Mouse (Mus musculus): ENCODE results near the gene Abtb1. TPM values are rescaled to one million over a fixed set of nuclear protein-coding genes. Genes with fewer than 3 reads are reported as not detected.

Gene Abtb1
- total RNA-seq, 2 experiments from 2014 or later = 34.8 to 35.3 TPM

DNA sequence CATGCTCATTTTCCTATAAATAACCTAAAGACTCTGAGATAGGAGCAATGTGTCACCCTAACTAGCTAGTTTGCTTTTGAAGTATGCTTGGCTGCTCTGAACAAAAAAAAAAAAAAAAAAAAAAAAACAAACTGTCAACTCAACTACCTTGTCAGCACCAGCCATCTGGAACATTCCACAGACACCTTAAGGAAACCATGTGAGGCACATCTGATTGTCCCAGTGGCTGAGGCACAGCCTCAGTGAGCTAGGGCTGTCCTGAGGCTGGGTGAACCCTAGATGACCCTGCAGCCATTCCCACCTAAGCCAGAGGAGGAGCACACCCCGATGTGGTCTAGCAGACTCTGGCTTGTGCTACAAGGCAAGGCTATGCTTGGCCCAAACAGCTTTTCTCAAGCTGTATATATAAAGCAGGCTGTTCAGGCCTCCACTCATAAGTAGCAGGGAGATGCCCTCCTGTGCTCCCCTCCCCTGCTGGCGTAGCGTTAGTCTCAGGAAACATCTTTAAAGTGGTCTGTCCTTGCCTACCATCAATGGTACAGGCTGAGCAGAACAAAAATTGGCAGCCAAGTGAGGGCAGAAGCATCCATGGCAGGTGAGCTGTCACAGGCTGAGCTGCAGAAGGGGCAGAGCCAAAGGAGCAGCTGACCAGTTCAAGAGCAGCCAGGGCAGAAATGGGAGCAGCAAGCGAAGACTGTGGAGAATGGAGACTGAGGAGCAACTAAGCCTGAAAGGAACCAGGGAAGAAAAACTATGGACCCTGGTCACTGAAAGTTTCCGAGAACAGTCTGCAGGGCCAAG is 8.2 kb downstream of the Abtb1 start:
- intact Hi-C loops (cut with DNase I) = loop anchor here (5.0 kb wide), 1 partner anchor 276 kb away; no protein-coding TSS in a partner anchor
- DNase-seq (ENCODE audit: low spot score in 2 of 2) = no peak

DNA sequence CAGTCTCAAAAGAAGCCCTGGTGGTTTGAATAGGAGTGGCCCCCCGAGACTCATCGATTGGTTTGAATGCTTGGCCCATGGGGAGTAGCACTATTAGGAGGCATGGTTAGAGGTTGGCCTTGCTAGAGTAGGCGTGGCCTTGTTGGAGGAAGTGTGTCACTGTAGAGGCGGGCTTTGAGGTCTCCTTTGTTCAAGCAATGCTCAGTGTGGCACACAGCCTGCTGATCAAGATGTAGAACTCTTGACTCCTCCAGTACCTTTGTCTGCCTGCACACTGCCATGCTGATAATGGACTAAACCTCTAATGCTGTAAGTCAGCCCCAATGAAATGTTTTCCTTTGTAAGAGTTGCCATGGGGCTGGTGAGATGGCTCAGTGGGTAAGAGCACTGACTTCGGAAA is 9.1 kb downstream of the Abtb1 start:
- DNase-seq (ENCODE audit: low spot score in 2 of 2) = no peak
- intact Hi-C loops (cut with DNase I) = loop anchor here (5.0 kb wide), 1 partner anchor 275 kb away; no protein-coding TSS in a partner anchor

GRCm38 (mm10) chr6:88831456-88831855 is 10.3 kb downstream of the Abtb1 start:
- DNase-seq (ENCODE audit: low spot score in 2 of 2) = peak; percentile 54 to 73
- intact Hi-C loops (cut with DNase I) = loop anchor here (5.0 kb wide), 1 partner anchor 274 kb away; no protein-coding TSS in a partner anchor

- no peak for DNase-seq (ENCODE audit: low spot score in 2 of 2)
- intact Hi-C loops (cut with DNase I) = loop anchor here (5.0 kb wide), 1 partner anchor 273 kb away; no protein-coding TSS in a partner anchor
Observed at GRCm38 (mm10) chr6:88830112-88830702, 11.6 kb downstream of the Abtb1 start.

DNA sequence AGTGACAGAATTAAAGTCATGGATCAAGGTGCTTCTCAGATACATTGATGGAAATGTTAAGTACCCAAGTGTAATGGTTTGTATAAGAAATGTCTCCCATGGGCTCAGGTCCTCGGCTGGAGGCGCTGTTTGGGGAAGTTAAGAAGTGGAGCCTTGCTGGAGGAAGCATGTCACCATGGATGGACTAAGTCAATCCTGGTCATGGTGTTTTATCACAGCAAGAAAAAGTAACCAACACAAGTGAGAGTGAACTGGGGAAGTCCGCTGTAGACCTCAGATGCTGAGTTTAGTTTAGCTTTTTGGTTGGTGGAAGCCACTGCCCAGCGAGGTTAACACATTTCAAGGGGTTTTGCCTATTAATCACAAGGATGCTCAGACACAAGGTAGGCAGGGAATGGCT is 12.2 kb downstream of the Abtb1 start:
- intact Hi-C loops (cut with DNase I) = loop anchor here (5.0 kb wide), 3 partner anchors 102 to 242 kb away; no protein-coding TSS in a partner anchor
- DNase-seq (ENCODE audit: low spot score in 2 of 2) = no peak

GRCm38 (mm10) chr6:88828206-88829009 is 13.4 kb downstream of the Abtb1 start:
- intact Hi-C loops (cut with DNase I) = loop anchor here (5.0 kb wide), 3 partner anchors 101 to 241 kb away; no protein-coding TSS in a partner anchor
- no peak for DNase-seq (ENCODE audit: low spot score in 2 of 2)

- intact Hi-C loops (cut with DNase I) = loop anchor here (5.0 kb wide), 3 partner anchors 100 to 240 kb away; no protein-coding TSS in a partner anchor
- peak in 1 of 2 experiments; percentile 76 for DNase-seq (ENCODE audit: low spot score in 2 of 2)
Observed at GRCm38 (mm10) chr6:88827395-88828205, 14.2 kb downstream of the Abtb1 start.

DNA sequence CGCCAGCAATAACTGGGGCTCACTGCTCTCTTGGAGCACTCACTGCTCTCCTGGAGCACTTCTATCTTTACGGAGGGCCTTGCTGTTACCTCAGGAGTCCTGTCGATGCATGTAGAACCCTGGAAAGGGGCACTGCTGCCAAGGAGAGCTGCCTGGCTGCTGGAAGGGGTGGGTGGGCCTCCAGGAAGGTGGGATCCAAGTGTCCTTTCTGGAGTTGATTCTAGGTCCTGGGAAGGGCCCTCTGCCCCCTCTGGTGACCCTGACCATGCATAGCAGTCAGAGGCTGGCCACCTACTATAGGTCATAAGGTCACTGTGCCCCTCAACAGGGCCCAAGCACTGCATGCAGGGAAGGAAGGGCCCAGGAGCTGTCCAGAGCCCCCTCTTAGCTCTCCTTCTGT is 14.8 kb downstream of the Abtb1 start:
- intact Hi-C loops (cut with DNase I) = loop anchor here (5.0 kb wide), 3 partner anchors 100 to 240 kb away; no protein-coding TSS in a partner anchor

DNA sequence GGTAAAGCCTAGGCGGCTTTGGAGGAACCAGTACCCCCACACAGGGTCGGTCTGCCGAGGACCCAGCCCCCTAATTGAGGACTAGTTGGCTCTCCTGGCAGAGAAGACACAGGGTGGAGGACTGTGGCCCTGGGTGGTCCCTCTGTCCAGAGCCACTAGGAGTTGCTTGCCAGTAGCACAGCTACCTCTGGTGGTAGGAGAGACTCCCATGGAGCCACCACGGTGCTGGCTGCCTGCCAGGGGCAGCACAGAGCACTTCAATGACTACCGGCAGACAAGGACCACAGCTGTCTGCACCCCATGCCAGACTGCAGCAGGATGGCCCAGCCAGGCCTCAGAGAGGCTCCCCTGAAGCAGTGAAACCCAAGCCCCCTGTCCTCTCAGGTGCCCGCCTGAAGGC is 15.2 kb downstream of the Abtb1 start:
- intact Hi-C loops (cut with DNase I) = loop anchor here (5.0 kb wide), 3 partner anchors 99 to 239 kb away; no protein-coding TSS in a partner anchor
- peak; percentile 57 to 59 for DNase-seq (ENCODE audit: low spot score in 2 of 2)

More for the DNA sequence above, 14.8 kb downstream of the Abtb1 start:
- no peak for DNase-seq (ENCODE audit: low spot score in 2 of 2)

GRCm38 (mm10) chr6:88826088-88826487 is 15.7 kb downstream of the Abtb1 start:
- intact Hi-C loops (cut with DNase I) = loop anchor here (5.0 kb wide), 3 partner anchors 99 to 239 kb away; no protein-coding TSS in a partner anchor
- DNase-seq (ENCODE audit: low spot score in 2 of 2) = no peak

GRCm38 (mm10) chr6:88824183-88824582 is 17.6 kb downstream of the Abtb1 start:
- DNase-seq (ENCODE audit: low spot score in 2 of 2) = no peak
- intact Hi-C loops (cut with DNase I) = no loop called here

DNA sequence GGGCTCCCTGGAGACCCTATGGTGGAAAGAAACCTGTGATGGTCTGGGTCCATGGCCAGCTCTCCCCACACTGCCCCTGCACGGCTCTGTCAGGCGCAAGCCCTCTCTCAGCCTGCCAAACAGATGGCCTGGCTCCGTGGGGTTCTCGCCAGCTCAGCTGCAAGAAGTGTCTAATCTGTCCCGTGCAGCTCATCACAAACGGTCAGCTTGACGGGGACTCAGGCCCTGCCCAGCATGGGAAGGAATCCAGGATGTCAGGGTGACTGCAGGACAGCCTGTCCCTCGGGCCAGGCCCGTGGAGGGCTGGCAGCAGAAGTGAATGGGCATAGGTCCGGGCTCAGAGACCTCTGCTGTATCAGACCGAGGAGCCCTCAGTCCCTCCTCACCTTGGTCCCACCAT is 19.9 kb downstream of the Abtb1 start:
- intact Hi-C loops (cut with DNase I) = no loop called here
- peak in 1 of 2 experiments; percentile 51 for DNase-seq (ENCODE audit: low spot score in 2 of 2)

DNA sequence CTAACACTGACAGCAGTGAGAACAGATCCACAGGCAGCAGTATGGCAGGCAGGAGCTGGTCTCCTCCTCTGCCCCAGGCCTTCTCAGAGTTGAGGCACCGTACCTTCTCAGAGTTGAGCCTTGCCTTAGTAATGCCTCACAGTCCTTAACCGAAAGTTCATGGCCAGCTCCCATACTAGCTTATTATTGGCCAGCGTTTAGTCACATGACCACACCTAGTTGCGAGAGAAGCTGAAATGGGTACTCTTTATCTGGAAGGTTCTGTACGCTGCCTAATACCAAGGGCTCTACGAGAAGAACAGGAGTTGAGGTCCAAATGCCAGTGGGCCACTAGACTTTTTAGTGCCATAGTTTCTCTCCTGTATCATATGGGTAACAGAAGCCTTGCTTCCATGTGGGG is 20.5 kb downstream of the Abtb1 start:
- no peak for DNase-seq (ENCODE audit: low spot score in 2 of 2)
- intact Hi-C loops (cut with DNase I) = no loop called here

- no peak for DNase-seq (ENCODE audit: low spot score in 2 of 2)
- intact Hi-C loops (cut with DNase I) = no loop called here
Observed at GRCm38 (mm10) chr6:88820853-88821252, 20.9 kb downstream of the Abtb1 start.

- intact Hi-C loops (cut with DNase I) = no loop called here
- no peak for DNase-seq (ENCODE audit: low spot score in 2 of 2)
Observed at GRCm38 (mm10) chr6:88816913-88817312, 24.9 kb downstream of the Abtb1 start.

- no peak for DNase-seq (ENCODE audit: low spot score in 2 of 2)
Observed at GRCm38 (mm10) chr6:88815489-88815888, 26.3 kb downstream of the Abtb1 start.

DNA sequence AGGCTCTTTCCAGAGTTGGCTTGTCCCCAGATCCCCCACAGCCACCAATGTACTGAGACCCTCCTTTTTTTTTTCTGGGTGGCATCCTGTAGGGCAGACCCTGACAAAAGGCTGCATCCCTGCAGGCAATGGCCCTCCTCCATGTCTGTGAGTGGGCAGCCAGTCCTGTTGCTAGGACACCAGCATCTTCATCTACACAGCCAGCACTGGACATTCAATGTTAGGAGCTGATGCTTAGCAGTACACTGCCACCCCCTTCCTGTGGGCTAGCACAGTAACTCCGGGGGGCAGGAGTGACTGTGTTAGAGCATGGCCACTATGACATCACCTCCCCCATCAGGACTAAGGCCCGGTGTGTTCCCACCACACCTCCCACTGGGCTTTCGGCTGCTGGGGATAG is 26.7 kb downstream of the Abtb1 start:
- intact Hi-C loops (cut with DNase I) = no loop called here
- DNase-seq (ENCODE audit: low spot score in 2 of 2) = peak in 1 of 2 experiments; percentile 61

More at GRCm38 (mm10) chr6:88815489-88815888, 26.3 kb downstream of the Abtb1 start:
- intact Hi-C loops (cut with DNase I) = no loop called here

GRCm38 (mm10) chr6:88813832-88814231 is 28.0 kb downstream of the Abtb1 start:
- DNase-seq (ENCODE audit: low spot score in 2 of 2) = no peak
- intact Hi-C loops (cut with DNase I) = loop anchor here (5.0 kb wide), 1 partner anchor 82 kb away; no protein-coding TSS in a partner anchor

DNA sequence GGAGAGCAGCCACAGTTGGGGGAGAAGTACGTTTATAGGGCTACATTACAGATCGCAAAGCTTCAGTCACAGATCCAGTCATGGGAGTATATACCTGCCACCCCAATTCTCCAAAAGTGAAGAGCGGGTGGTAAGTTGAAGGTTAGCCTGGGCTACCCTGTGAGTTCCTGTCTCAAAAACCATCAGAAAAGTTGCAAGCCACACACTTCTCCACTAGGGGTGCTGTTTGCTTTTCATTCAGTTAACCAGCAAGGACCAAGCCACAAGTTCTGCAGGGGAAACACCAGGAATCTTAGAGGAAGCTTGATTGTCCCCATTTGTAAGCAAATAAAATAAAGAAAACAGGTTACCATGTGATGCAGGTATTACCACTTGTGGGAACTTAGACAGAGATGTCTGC is 28.9 kb downstream of the Abtb1 start:
- peak in 1 of 2 experiments; percentile 69 for DNase-seq (ENCODE audit: low spot score in 2 of 2)
- intact Hi-C loops (cut with DNase I) = loop anchor here (5.0 kb wide), 1 partner anchor 81 kb away; no protein-coding TSS in a partner anchor
